Mouse (Mus musculus): ENCODE results near the gene Gm8024. TPM values are rescaled to one million over a fixed set of nuclear protein-coding genes. Genes with fewer than 3 reads are reported as not detected.
"Not testable (repeated sequence)": the region's sequence is repeated elsewhere in the genome, so short reads cannot be mapped to it uniquely, and the experiment has no call there.

Gene Gm8024
- not detected in 2 replicates for polyA plus RNA-seq (2014; fragmentation: Nextera tagmentation; extraction: Ambion mirVana)

DNA sequence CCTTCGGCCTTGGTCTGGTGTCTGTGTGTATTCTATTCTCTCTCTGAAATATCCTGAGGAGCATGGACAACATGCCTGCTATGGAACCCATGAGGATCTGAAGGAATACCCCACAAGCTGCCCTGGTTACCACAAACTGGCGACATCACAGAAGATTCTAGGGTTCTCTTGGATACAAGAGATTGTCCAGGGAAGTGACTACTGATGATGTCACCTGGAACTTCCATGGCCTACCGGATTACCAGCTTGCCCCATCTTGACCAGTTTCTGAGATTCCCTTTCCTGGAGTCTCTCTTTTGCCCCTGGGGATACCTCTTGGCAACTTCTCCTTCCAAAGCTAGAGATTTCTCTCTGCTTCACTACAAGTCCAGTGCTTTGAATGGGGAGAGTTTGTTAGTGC, at the start of gene Gm8024:
Gm8024 (minus strand) TSS at position 101 of the 400 bp plus-strand sequence.
- not testable (repeated sequence) for H3K9ac ChIP-seq (ENCODE audit: low read length); ATAC-seq; H3K4me3 ChIP-seq (ENCODE audit: low read depth, low read length); H3K36me3 ChIP-seq (ENCODE audit: control insufficient read depth, insufficient read depth, low read length); H3K9me3 ChIP-seq (replicated peaks; ENCODE audit: control insufficient read depth, low read length); DNase-seq (ENCODE audit: low spot score); H3K27ac ChIP-seq (ENCODE audit: low read depth, low read length); H3K4me2 ChIP-seq (ENCODE audit: low read length); H3K27me3 ChIP-seq (replicated peaks; ENCODE audit: control insufficient read depth, insufficient read depth, low read length); H3K4me1 ChIP-seq (ENCODE audit: control insufficient read depth, insufficient read depth, low read length)
- WGBS = 93% methylated on average over 1 of the region's 3 CpGs

DNA sequence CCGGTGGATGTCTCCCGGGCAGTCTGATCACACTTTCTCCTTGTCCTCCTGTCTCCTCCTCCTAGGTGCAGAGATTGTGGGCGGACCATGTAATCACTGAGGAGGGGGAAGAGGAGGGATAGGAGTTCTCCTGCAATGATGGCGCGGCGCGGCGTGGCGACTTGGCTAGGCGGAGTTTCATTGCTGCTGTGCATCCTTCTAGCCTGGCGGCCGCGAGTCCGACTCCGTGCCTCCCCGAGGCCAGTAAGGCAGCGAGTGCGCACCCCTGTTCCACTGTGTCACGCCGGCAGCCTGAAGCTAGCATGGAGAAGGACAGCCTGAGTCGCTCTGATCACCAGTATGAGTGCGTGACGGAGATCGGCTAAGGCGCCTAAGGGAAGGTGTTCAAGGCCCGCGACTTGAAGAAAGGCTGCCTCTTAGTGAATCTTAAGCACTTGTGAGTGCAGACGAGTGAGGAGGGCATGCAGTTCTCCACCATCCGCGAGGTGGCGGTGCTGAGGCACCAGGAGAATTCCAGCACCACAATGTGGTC, 19.2 kb upstream of the Gm8024 start:
- not testable (repeated sequence) for H3K4me3 ChIP-seq (ENCODE audit: low read depth, low read length); H3K9me3 ChIP-seq (replicated peaks; ENCODE audit: control insufficient read depth, low read length); H3K9ac ChIP-seq (ENCODE audit: low read length); H3K27ac ChIP-seq (ENCODE audit: low read depth, low read length); DNase-seq (ENCODE audit: low spot score); H3K36me3 ChIP-seq (ENCODE audit: control insufficient read depth, insufficient read depth, low read length); H3K4me1 ChIP-seq (ENCODE audit: control insufficient read depth, insufficient read depth, low read length); H3K27me3 ChIP-seq (replicated peaks; ENCODE audit: control insufficient read depth, insufficient read depth, low read length); H3K4me2 ChIP-seq (ENCODE audit: low read length)
- WGBS = 11% methylated on average over 19 of the region's 31 CpGs
- peak; percentile 65 for ATAC-seq

DNA sequence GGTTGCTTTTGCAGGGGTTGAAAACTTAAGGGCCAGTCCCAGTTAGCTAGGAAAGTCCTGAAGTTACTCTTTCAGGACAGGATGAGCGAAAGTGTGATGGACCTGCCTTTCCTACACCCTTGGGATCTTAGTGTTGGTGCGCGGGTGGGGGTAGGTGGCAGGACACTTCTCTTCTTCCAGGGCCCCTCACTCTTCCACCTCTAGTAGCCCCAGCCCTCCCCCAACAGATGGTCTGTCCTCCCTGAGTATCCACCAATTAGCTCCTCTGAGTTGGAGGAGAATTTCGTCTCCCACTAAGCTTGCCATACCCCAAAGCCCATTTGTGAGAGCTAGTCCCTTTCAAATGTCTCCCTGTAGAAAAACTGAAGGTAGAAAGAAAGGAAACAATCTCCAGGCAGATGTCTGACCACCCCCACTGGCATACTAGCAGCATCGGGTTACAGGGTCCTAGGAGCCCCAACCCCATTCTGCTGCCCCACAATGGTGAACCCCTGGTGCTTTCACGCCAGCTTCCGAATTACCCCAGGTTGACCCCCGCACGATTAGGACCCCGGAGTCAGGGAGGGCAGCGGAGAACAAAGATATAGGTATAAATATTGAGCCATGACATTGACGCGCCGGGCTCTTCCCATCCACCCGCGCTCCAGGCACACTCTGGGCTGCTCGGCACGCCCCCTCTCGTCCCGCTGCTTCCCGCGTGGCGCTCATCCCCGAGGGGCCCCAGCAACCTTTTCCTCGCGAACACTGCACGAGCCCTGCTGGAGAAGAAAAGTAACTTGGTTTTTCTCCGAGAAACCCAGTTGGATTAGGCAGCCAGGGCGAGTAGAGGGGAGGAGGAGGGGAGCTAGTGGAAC, 18.5 kb upstream of the Gm8024 start:
- ATAC-seq = peak; percentile 60; the same call in 1 of the 2 replicates
- H3K36me3 ChIP-seq (ENCODE audit: control insufficient read depth, insufficient read depth, low read length); H3K27me3 ChIP-seq (replicated peaks; ENCODE audit: control insufficient read depth, insufficient read depth, low read length); H3K4me3 ChIP-seq (ENCODE audit: low read depth, low read length); DNase-seq (ENCODE audit: low spot score); H3K9me3 ChIP-seq (replicated peaks; ENCODE audit: control insufficient read depth, low read length); H3K9ac ChIP-seq (ENCODE audit: low read length); H3K27ac ChIP-seq (ENCODE audit: low read depth, low read length); H3K4me1 ChIP-seq (ENCODE audit: control insufficient read depth, insufficient read depth, low read length); H3K4me2 ChIP-seq (ENCODE audit: low read length): not testable (repeated sequence)
- WGBS = 28% methylated on average over 19 of the region's 29 CpGs

DNA sequence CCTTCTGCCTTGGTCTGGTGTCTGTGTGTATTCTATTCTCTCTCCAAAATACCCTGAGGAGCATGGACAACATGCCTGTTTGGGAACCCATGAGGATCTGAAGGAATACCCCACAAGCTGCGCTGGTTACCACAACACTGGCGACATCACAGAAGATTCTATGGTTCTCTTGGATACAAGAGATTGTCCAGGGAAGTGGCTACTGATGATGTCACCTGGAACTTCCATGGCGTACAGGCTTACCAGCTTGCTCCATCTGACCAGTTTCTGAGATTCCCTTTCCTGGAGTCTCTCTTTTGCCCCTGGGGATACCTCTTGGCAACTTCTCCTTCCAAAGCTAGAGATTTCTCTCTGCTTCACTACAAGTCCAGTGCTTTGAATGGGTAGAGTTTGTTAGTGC, 21.8 kb downstream of the Gm8024 start, which contains the start of gene Gm8020:
Gm8020 (minus strand) TSS at position 101 of the 400 bp plus-strand sequence.
- H3K27ac ChIP-seq (ENCODE audit: low read depth, low read length); H3K4me3 ChIP-seq (ENCODE audit: low read depth, low read length); ATAC-seq; H3K36me3 ChIP-seq (ENCODE audit: control insufficient read depth, insufficient read depth, low read length); H3K9me3 ChIP-seq (replicated peaks; ENCODE audit: control insufficient read depth, low read length); H3K4me1 ChIP-seq (ENCODE audit: control insufficient read depth, insufficient read depth, low read length); H3K4me2 ChIP-seq (ENCODE audit: low read length); H3K9ac ChIP-seq (ENCODE audit: low read length); H3K27me3 ChIP-seq (replicated peaks; ENCODE audit: control insufficient read depth, insufficient read depth, low read length); DNase-seq (ENCODE audit: low spot score): not testable (repeated sequence)
- 100% methylated on average over 2 of the region's 3 CpGs for WGBS

Other genes with a start within 250 kb of the Gm8024 start
- not detected in 2 replicates for gene Gm9611, start 226.9 kb downstream of the Gm8024 start, polyA plus RNA-seq (2014; fragmentation: Nextera tagmentation; extraction: Ambion mirVana)
- not detected in 2 replicates for gene Gm7995, start 214.1 kb downstream of the Gm8024 start, polyA plus RNA-seq (2014; fragmentation: Nextera tagmentation; extraction: Ambion mirVana)
- not detected in 2 replicates for gene Gm8005, start 84.6 kb downstream of the Gm8024 start, polyA plus RNA-seq (2014; fragmentation: Nextera tagmentation; extraction: Ambion mirVana)
- gene Gm8011, start 60.4 kb downstream of the Gm8024 start, polyA plus RNA-seq (2014; fragmentation: Nextera tagmentation; extraction: Ambion mirVana) = not detected in 2 replicates
- not detected in 2 replicates for gene Gm8020, start 21.9 kb downstream of the Gm8024 start, polyA plus RNA-seq (2014; fragmentation: Nextera tagmentation; extraction: Ambion mirVana)
- not detected in 2 replicates for gene Gm17124, start 75.6 kb upstream of the Gm8024 start, polyA plus RNA-seq (2014; fragmentation: Nextera tagmentation; extraction: Ambion mirVana)
- gene Gm3633, start 117.6 kb upstream of the Gm8024 start, polyA plus RNA-seq (2014; fragmentation: Nextera tagmentation; extraction: Ambion mirVana) = not detected in 2 replicates
- not detected in 2 replicates for gene Gm10378, start 131.7 kb upstream of the Gm8024 start, polyA plus RNA-seq (2014; fragmentation: Nextera tagmentation; extraction: Ambion mirVana)
- gene Gm3015, start 244.5 kb upstream of the Gm8024 start, polyA plus RNA-seq (2014; fragmentation: Nextera tagmentation; extraction: Ambion mirVana) = not detected in 2 replicates

Data from forebrain, embryonic 14.5 days (tissue).